14 mouse cellular contexts compared by ENCODE assay signal in the genomic region with DNA sequence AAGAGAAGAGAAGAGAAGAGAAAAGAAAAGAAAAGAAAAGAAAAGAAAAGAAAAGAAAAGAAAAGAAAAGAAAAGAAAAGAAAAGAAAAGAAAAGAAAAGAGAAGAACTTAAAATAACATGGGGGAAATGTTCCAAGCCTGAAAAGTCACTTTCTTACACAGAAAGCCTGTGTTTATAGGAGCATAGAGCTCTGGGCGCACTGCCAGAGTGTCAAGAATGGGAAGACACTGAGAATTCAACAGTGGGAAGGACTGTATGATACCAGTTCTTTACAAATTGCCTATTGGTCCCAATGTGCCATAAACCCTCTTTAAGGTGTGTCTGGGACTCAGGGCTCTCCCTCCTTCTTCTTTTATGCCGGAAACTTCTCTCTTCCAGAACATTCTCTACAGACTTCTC.
DNase-seq lines count a peak whose midpoint lies in the region; ATAC-seq and TF ChIP-seq lines count a peak whose summit lies in the region.
"Had no signal": no experiment of that assay in that cellular context is flagged by ENCODE, and none has a peak within 500 bp of the region (broad histone marks: within the 10 kb centered on the region; RNA-seq: fewer than 3 reads in every experiment).

No protein-coding gene starts in this region.

- H3K9me3 ChIP-seq in hindbrain, postnatal 0 days (ENCODE audit: low read length) = no peaks in the 10 kb centered on the region
- no peaks in the 10 kb centered on the region for H3K9me3 ChIP-seq in hindbrain, embryonic 12.5 days (replicated peaks)
- no peaks in the 10 kb centered on the region for H3K9me3 ChIP-seq in lung, embryonic 15.5 days
- H3K9me3 ChIP-seq: heart, embryonic 12.5 days; hindbrain, embryonic 10.5 days; limb, embryonic 12.5 days; midbrain, embryonic 12.5 days had no signal

- DNase-seq in hindbrain, postnatal 0 days (ENCODE audit: low spot score) = peak; percentile 57
- no peak for DNase-seq in lung, postnatal 25 days (ENCODE audit: low spot score)
- DNase-seq in adipocyte (ENCODE audit: low spot score) = peak; percentile 82
- peak; percentile 61 to 67 for DNase-seq in lung, postnatal 4 days
- no peak for DNase-seq in heart, adult 9 months (ENCODE audit: low spot score in 2 of 2)
- DNase-seq: cerebellum, adult 11-12 months; gastrocnemius, postnatal 14 days; kidney, adult 11 months had no signal

- no peak overlapping the region for H3K9ac ChIP-seq in hindbrain, postnatal 0 days (replicated peaks; ENCODE audit: low read length)
- H3K9ac ChIP-seq in hindbrain, embryonic 12.5 days = no peak overlapping the region
- H3K9ac ChIP-seq in lung, embryonic 15.5 days = no peak overlapping the region
- H3K9ac ChIP-seq: heart, embryonic 12.5 days; limb, embryonic 12.5 days; midbrain, embryonic 12.5 days had no signal

- no peaks in the 10 kb centered on the region for H3K27me3 ChIP-seq in hindbrain, postnatal 0 days (ENCODE audit: insufficient read depth, low read length)
- H3K27me3 ChIP-seq in hindbrain, embryonic 12.5 days = peaks cover 4% of the 10 kb centered on the region
- H3K27me3 ChIP-seq in lung, embryonic 15.5 days = no peaks in the 10 kb centered on the region
- H3K27me3 ChIP-seq: heart, embryonic 12.5 days; limb, embryonic 12.5 days had no signal

- ATAC-seq in hindbrain, postnatal 0 days = no peak
- ATAC-seq in hindbrain, embryonic 12.5 days (ENCODE audit: low FRiP score) = no peak
- no peak for ATAC-seq in lung, embryonic 15.5 days (ENCODE audit: borderline replicate concordance, extremely low read depth, low FRiP score, low TSS enrichment)

- 84% methylated on average over 2 of the region's 2 CpGs for WGBS in hindbrain, postnatal 0 days
- 95% methylated on average over 2 of the region's 2 CpGs for WGBS in hindbrain, embryonic 12.5 days
- 57% methylated on average over 2 of the region's 2 CpGs for WGBS in lung, embryonic 15.5 days

- no peaks in the 10 kb centered on the region for H3K36me3 ChIP-seq in hindbrain, postnatal 0 days (ENCODE audit: insufficient read depth, low read length)
- H3K36me3 ChIP-seq in hindbrain, embryonic 12.5 days = no peaks in the 10 kb centered on the region
- no peaks in the 10 kb centered on the region for H3K36me3 ChIP-seq in lung, embryonic 15.5 days
- H3K36me3 ChIP-seq: hindbrain, embryonic 10.5 days; limb, embryonic 12.5 days; midbrain, embryonic 12.5 days had no signal

- H3K27ac ChIP-seq in hindbrain, postnatal 0 days = no peak overlapping the region
- H3K27ac ChIP-seq in hindbrain, embryonic 12.5 days = no peak overlapping the region
- 0 out of 2 replicates have a peak overlapping the region, but pooled peaks have one; percentile 8 for H3K27ac ChIP-seq in lung, embryonic 15.5 days
- H3K27ac ChIP-seq: hindbrain, embryonic 10.5 days; limb, embryonic 12.5 days; midbrain, embryonic 12.5 days had no signal

- peaks cover 10% of the 10 kb centered on the region for H3K4me1 ChIP-seq in hindbrain, postnatal 0 days (ENCODE audit: insufficient read depth, low read length)
- peaks cover 36% of the 10 kb centered on the region for H3K4me1 ChIP-seq in hindbrain, embryonic 12.5 days
- H3K4me1 ChIP-seq in lung, embryonic 15.5 days = peaks cover 55% of the 10 kb centered on the region

- H3K4me3 ChIP-seq in hindbrain, postnatal 0 days (ENCODE audit: low read length) = no peak overlapping the region
- H3K4me3 ChIP-seq in hindbrain, embryonic 12.5 days = no peak overlapping the region
- H3K4me3 ChIP-seq in lung, embryonic 15.5 days = no peak overlapping the region
- H3K4me3 ChIP-seq: heart, embryonic 12.5 days; hindbrain, embryonic 10.5 days; limb, embryonic 12.5 days; midbrain, embryonic 12.5 days had no signal

- no peak overlapping the region for H3K4me2 ChIP-seq in hindbrain, postnatal 0 days (ENCODE audit: low read depth, low read length)
- H3K4me2 ChIP-seq in hindbrain, embryonic 12.5 days (replicated peaks) = no peak overlapping the region
- H3K4me2 ChIP-seq in lung, embryonic 15.5 days = no peak overlapping the region
- H3K4me2 ChIP-seq: heart, embryonic 12.5 days; limb, embryonic 12.5 days; midbrain, embryonic 12.5 days had no signal

- no peak for TF ChIP-seq CTCF in hindbrain, postnatal 0 days (IDR thresholded peaks at IDR 0.05; ENCODE audit: low read depth)

Comparison
In these comparisons a context has a peak if more than half of its experiments do, and no peak if none do; other contexts are left out.
1. DNase-seq: peak in hindbrain, postnatal 0 days (single experiment), adipocyte (single experiment) and lung, postnatal 4 days (2 of 2); none in lung, postnatal 25 days (single experiment) and heart, adult 9 months (0 of 2).